Mouse (Mus musculus): ENCODE results near the gene Dnmt1. TPM values are rescaled to one million over a fixed set of nuclear protein-coding genes. Genes with fewer than 3 reads are reported as not detected.

The Dnmt1 gene
- total and polyA plus RNA-seq, 3 experiments: 89.9 to 145 (median 121) TPM

GRCm38 (mm10) chr9:20868448-20869001, 91.2 kb downstream of the Dnmt1 start, which contains the start of gene A230050P20Rik (continued):
- TF ChIP-seq MAFK (IDR thresholded peaks at IDR 0.05; ENCODE audit: insufficient replicate concordance, low read length) (peak; percentile 80; the same call in 1 of the 2 replicates), MAX (IDR thresholded peaks at IDR 0.05; ENCODE audit: low read length) (peak; percentile 79), ZMIZ1 (IDR thresholded peaks at IDR 0.05; ENCODE audit: low read depth, low read length) (no peak), SMC3 (IDR thresholded peaks at IDR 0.05; ENCODE audit: low read depth, low read length) (no peak), UBTF (IDR thresholded peaks at IDR 0.05; ENCODE audit: low read depth, low read length) (no peak), MXI1 (IDR thresholded peaks at IDR 0.05; ENCODE audit: low read depth, low read length) (no peak), POLR2AphosphoS2 (IDR thresholded peaks at IDR 0.05; ENCODE audit: low read depth, low read length) (no peak), IRF4 (IDR thresholded peaks at IDR 0.05; ENCODE audit: low read depth, low read length) (peak; percentile 67; the same call in 1 of the 2 replicates)

GRCm38 (mm10) chr9:20866879-20867278, 92.8 kb downstream of the Dnmt1 start:
- Histone ChIP-seq H3K4me3 (replicated peaks in 1 of 3; ENCODE audit: low read depth in 2 of 3, low read length in 2 of 3, poor library complexity in 1 of 3) (no peak overlapping the region), H3K27ac (ENCODE audit: insufficient read depth, low read depth) (no peak overlapping the region), H3K4me2 (ENCODE audit: insufficient read depth, low read depth, poor library complexity, severe bottlenecking) (no peak overlapping the region), H3K9me3 (replicated peaks; ENCODE audit: low read length) (no peaks in the 10 kb centered on the region), H3K36me3 (replicated peaks in 1 of 2; ENCODE audit: control insufficient read depth in 1 of 2, insufficient read depth in 1 of 2, low read length in 1 of 2) (peaks cover 15% of the 10 kb centered on the region in 2 experiments), H3K9ac (ENCODE audit: insufficient read depth, low read depth) (no peak overlapping the region), H3K4me1 (ENCODE audit: control insufficient read depth in 1 of 2, insufficient read depth in 2 of 2) (peaks cover 0 to 12% of the 10 kb centered on the region in 2 experiments; a peak in 2 of 4 replicates), H3K27me3 (replicated peaks) (peaks cover 61% of the 10 kb centered on the region), H3K79me2 (replicated peaks; ENCODE audit: control insufficient read depth, extremely low read depth, insufficient read depth, poor library complexity, severe bottlenecking) (no peaks in the 10 kb centered on the region)
- TF ChIP-seq PAX5 (IDR thresholded peaks at IDR 0.05; ENCODE audit: low read length) (no peak), MYC (IDR thresholded peaks at IDR 0.05; ENCODE audit: low read depth, low read length) (no peak), ZMIZ1 (IDR thresholded peaks at IDR 0.05; ENCODE audit: low read depth, low read length) (no peak), ZC3H11A (IDR thresholded peaks at IDR 0.05; ENCODE audit: low read depth, low read length) (no peak), CHD2 (IDR thresholded peaks at IDR 0.05; ENCODE audit: low read length) (no peak), USF2 (conservative IDR thresholded peaks at IDR 0.05; ENCODE audit: low read depth, low read length) (no peak)
- dilution Hi-C loops (cut with MboI; ENCODE audit: extremely low pct_ligation_motif_present, extremely low pct_unique_long_range_greater_than_20kb, low sequenced_read_pairs) (no loop called here), in situ Hi-C loops (cut with MboI; ENCODE audit: low pct_ligation_motif_present, low pct_unique_long_range_greater_than_20kb, low sequenced_read_pairs) (no loop called here)
- no peak for DNase-seq (ENCODE audit: extremely low read depth)

DNA sequence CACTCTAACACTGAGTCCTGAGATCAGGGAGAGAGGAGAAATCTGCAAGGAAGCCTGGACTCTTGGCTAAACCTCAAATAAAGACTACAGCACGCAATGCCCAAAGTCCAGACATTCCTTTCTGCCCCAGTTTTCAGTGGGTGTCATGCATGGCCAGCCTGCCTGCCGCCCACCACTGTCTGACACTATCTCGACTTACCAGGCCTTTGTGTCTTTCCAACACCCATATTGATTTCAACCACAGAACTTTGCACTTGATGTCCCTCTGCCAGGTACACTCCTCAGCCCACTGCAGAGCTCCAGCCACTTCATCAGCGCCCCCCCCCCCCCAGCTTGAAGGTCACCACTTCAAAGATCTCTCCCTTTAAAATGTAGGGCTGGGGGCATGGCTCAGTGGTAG, 97.5 kb downstream of the Dnmt1 start:
- in situ Hi-C loops (cut with MboI; ENCODE audit: low pct_ligation_motif_present, low pct_unique_long_range_greater_than_20kb, low sequenced_read_pairs): no loop called here
- H3K4me2 ChIP-seq (ENCODE audit: insufficient read depth, low read depth, poor library complexity, severe bottlenecking): no peak overlapping the region
- no peak overlapping the region for H3K4me3 ChIP-seq (replicated peaks in 1 of 3; ENCODE audit: low read depth in 2 of 3, low read length in 2 of 3, poor library complexity in 1 of 3)
- no peak overlapping the region for H3K9ac ChIP-seq (ENCODE audit: insufficient read depth, low read depth)
- peaks cover 58% of the 10 kb centered on the region for H3K27me3 ChIP-seq (replicated peaks)
- H3K79me2 ChIP-seq (replicated peaks; ENCODE audit: control insufficient read depth, extremely low read depth, insufficient read depth, poor library complexity, severe bottlenecking): no peaks in the 10 kb centered on the region
- dilution Hi-C loops (cut with MboI; ENCODE audit: extremely low pct_ligation_motif_present, extremely low pct_unique_long_range_greater_than_20kb, low sequenced_read_pairs): no loop called here
- no peak overlapping the region for H3K27ac ChIP-seq (ENCODE audit: insufficient read depth, low read depth)
- TF ChIP-seq TBP (conservative IDR thresholded peaks at IDR 0.05; ENCODE audit: low read depth, low read length) (no peak), JUN (IDR thresholded peaks at IDR 0.05; ENCODE audit: insufficient read depth, low read depth, low read length) (no peak), CHD1 (IDR thresholded peaks at IDR 0.05; ENCODE audit: low read depth, low read length) (no peak), ELF1 (IDR thresholded peaks at IDR 0.05; ENCODE audit: low read depth, low read length) (no peak), KAT2A (IDR thresholded peaks at IDR 0.05; ENCODE audit: insufficient replicate concordance, low read length) (no peak), SMC3 (IDR thresholded peaks at IDR 0.05; ENCODE audit: low read depth, low read length) (no peak), RAD21 (IDR thresholded peaks at IDR 0.05; ENCODE audit: low read depth, low read length) (no peak), MEF2A (IDR thresholded peaks at IDR 0.05; ENCODE audit: borderline replicate concordance, low read depth, low read length) (no peak), POLR2AphosphoS2 (IDR thresholded peaks at IDR 0.05; ENCODE audit: low read depth, low read length) (no peak), SIN3A (IDR thresholded peaks at IDR 0.05; ENCODE audit: low read length) (no peak), UBTF (IDR thresholded peaks at IDR 0.05; ENCODE audit: low read depth, low read length) (no peak), ZKSCAN1 (IDR thresholded peaks at IDR 0.05; ENCODE audit: borderline replicate concordance, low read depth, low read length) (no peak)
- H3K4me1 ChIP-seq (ENCODE audit: control insufficient read depth in 1 of 2, insufficient read depth in 2 of 2): peaks cover 5 to 7% of the 10 kb centered on the region in 2 experiments; a peak in 2 of 4 replicates
- H3K36me3 ChIP-seq (replicated peaks in 1 of 2; ENCODE audit: control insufficient read depth in 1 of 2, insufficient read depth in 1 of 2, low read length in 1 of 2): no peaks in the 10 kb centered on the region
- H3K9me3 ChIP-seq (replicated peaks; ENCODE audit: low read length): no peaks in the 10 kb centered on the region
- no peak for DNase-seq (ENCODE audit: extremely low read depth)

Measured in CH12.LX (cell line).